9 mouse cellular contexts compared by ENCODE assay signal in genomic region chr11:116643579-116644224, GRCm38 (mm10). TPM values are rescaled to one million over a fixed set of nuclear protein-coding genes. Genes with fewer than 3 reads are reported as not detected.
DNase-seq lines count a peak whose midpoint lies in the region; ATAC-seq and TF ChIP-seq lines count a peak whose summit lies in the region.
"Had no signal": no experiment of that assay in that cellular context is flagged by ENCODE, and none has a peak within 500 bp of the region (broad histone marks: within the 10 kb centered on the region; RNA-seq: fewer than 3 reads in every experiment).

No protein-coding gene starts in this region.

- no peak for TF ChIP-seq POLR2A in cerebellum, adult 2 months (IDR thresholded peaks at IDR 0.05; ENCODE audit: borderline replicate concordance, insufficient read depth, low read length)

- 0 out of 2 replicates have a peak, but pooled peaks have one; percentile 2 for ATAC-seq in heart, embryonic 12.5 days (ENCODE audit: insufficient number of reproducible peaks, low FRiP score)
- ATAC-seq in midbrain, embryonic 11.5 days (ENCODE audit: low FRiP score) = peak; percentile 69

- no peaks in the 10 kb centered on the region for H3K9me3 ChIP-seq in heart, embryonic 10.5 days
- no peaks in the 10 kb centered on the region for H3K9me3 ChIP-seq in heart, embryonic 12.5 days (replicated peaks)
- H3K9me3 ChIP-seq in midbrain, embryonic 11.5 days (ENCODE audit: control insufficient read depth, low read length) = no peaks in the 10 kb centered on the region

- no peak for TF ChIP-seq CTCF in cerebellum, adult 2 months (IDR thresholded peaks at IDR 0.05; ENCODE audit: borderline replicate concordance, insufficient read depth, low read depth, low read length)

- H3K4me1 ChIP-seq in heart, embryonic 10.5 days = peaks cover 49% of the 10 kb centered on the region
- H3K4me1 ChIP-seq in cerebellum, adult 2 months (ENCODE audit: control insufficient read depth, insufficient read depth, low read length) = peaks cover 14% of the 10 kb centered on the region
- H3K4me1 ChIP-seq in heart, embryonic 12.5 days (replicated peaks) = peaks cover 43% of the 10 kb centered on the region
- peaks cover 11% of the 10 kb centered on the region for H3K4me1 ChIP-seq in midbrain, embryonic 11.5 days (ENCODE audit: control insufficient read depth, insufficient read depth, low read length)

- peaks cover 24% of the 10 kb centered on the region for H3K27me3 ChIP-seq in heart, embryonic 10.5 days (ENCODE audit: insufficient read depth, poor library complexity, severe bottlenecking)
- H3K27me3 ChIP-seq in cerebellum, adult 2 months (ENCODE audit: control insufficient read depth, insufficient read depth, low read length) = no peaks in the 10 kb centered on the region
- no peaks in the 10 kb centered on the region for H3K27me3 ChIP-seq in heart, embryonic 12.5 days (replicated peaks)
- peaks cover 2% of the 10 kb centered on the region; the same call in 1 of the 2 replicates for H3K27me3 ChIP-seq in midbrain, embryonic 11.5 days (ENCODE audit: control insufficient read depth, insufficient read depth, low read length)

- H3K9ac ChIP-seq in heart, embryonic 12.5 days = peak overlapping the region; percentile 20
- peak overlapping the region; percentile 60 for H3K9ac ChIP-seq in midbrain, embryonic 11.5 days (ENCODE audit: low read length)

- H3K27ac ChIP-seq in heart, embryonic 10.5 days = peak overlapping the region; percentile 71
- peak overlapping the region; percentile 44; the same call in 1 of the 2 replicates for H3K27ac ChIP-seq in cerebellum, adult 2 months (ENCODE audit: insufficient read depth, low read length)
- no peak overlapping the region for H3K27ac ChIP-seq in heart, embryonic 12.5 days (ENCODE audit: poor library complexity, severe bottlenecking)
- H3K27ac ChIP-seq in midbrain, embryonic 11.5 days (ENCODE audit: low read depth, low read length) = peak overlapping the region; percentile 9; the same call in 1 of the 2 replicates

- peak overlapping the region; percentile 61 for H3K4me2 ChIP-seq in heart, embryonic 12.5 days
- H3K4me2 ChIP-seq in midbrain, embryonic 11.5 days = peak overlapping the region; percentile 50

- no peak for DNase-seq in heart, embryonic 10.5 days (ENCODE audit: low spot score)
- no peak for DNase-seq in heart, adult 8-10 months (ENCODE audit: low spot score)
- peak; percentile 52 to 66 for DNase-seq in cerebellum, adult 2 months
- DNase-seq in midbrain, embryonic 11.5 days (ENCODE audit: low spot score, missing footprints) = peak; percentile 96
- DNase-seq in thymus, adult 18-20 months = no peak
- no peak for DNase-seq in urinary bladder, postnatal 25 days (ENCODE audit: low spot score)
- DNase-seq in Muller cell, postnatal 12 days (ENCODE audit: inconsistent ontology term) = no peak

- H3K4me3 ChIP-seq in heart, embryonic 10.5 days = peak overlapping the region; percentile 35
- peak overlapping the region; percentile 39 for H3K4me3 ChIP-seq in cerebellum, adult 2 months (replicated peaks; ENCODE audit: insufficient read depth, low read depth, low read length)
- peak overlapping the region; percentile 22 for H3K4me3 ChIP-seq in heart, embryonic 12.5 days
- peak overlapping the region; percentile 13; the same call in 1 of the 2 replicates for H3K4me3 ChIP-seq in midbrain, embryonic 11.5 days (ENCODE audit: low read depth, low read length)

- H3K36me3 ChIP-seq in heart, embryonic 10.5 days = no peaks in the 10 kb centered on the region
- no peaks in the 10 kb centered on the region for H3K36me3 ChIP-seq in heart, embryonic 12.5 days
- no peaks in the 10 kb centered on the region for H3K36me3 ChIP-seq in midbrain, embryonic 11.5 days (ENCODE audit: control insufficient read depth, insufficient read depth, low read length)

- 5% methylated on average over 19 of the region's 19 CpGs for WGBS in heart, embryonic 10.5 days
- 18% methylated on average over 19 of the region's 19 CpGs for WGBS in cerebellum, adult 2 months
- WGBS in heart, embryonic 12.5 days = 9% methylated on average over 19 of the region's 19 CpGs
- 2% methylated on average over 19 of the region's 19 CpGs for WGBS in midbrain, embryonic 11.5 days

RNA-seq across cellular contexts. Expression of gene Prcd, which starts 9.6 kb away (rescaled TPM):
- 0.60 and 0.78 TPM in 2 replicates for polyA plus RNA-seq in heart, embryonic 10.5 days (2016; fragmentation: Nextera tagmentation; extraction: Ambion mirVana)
- total RNA-seq in heart, adult 8-10 months (2022) = 1 to 10 TPM; 1.4 to 2.0 (median 1.8) TPM
- 13.7 and 14.2 TPM in 2 replicates for polyA plus RNA-seq in cerebellum, adult 2 months (2012; rRNA removed)
- polyA plus RNA-seq in heart, embryonic 12.5 days (2016; fragmentation: Nextera tagmentation; extraction: Ambion mirVana) = 0.73 TPM in 1 of 2 replicates, not detected in the other
- polyA plus RNA-seq in midbrain, embryonic 11.5 days (2014; fragmentation: Nextera tagmentation; extraction: Ambion mirVana) = 0.22 and 1.0 TPM in 2 replicates

RNA-seq across cellular contexts. Expression of gene Cygb, which starts 10.4 kb away (rescaled TPM):
- 1.0 and 2.8 TPM in 2 replicates for polyA plus RNA-seq in heart, embryonic 10.5 days (2016; fragmentation: Nextera tagmentation; extraction: Ambion mirVana)
- 10 to 100 TPM; 40.6 to 64.1 (median 43.0) TPM for total RNA-seq in heart, adult 8-10 months (2022)
- 105 and 113 TPM in 2 replicates for polyA plus RNA-seq in cerebellum, adult 2 months (2012; rRNA removed)
- 1.3 and 1.4 TPM in 2 replicates for polyA plus RNA-seq in heart, embryonic 12.5 days (2016; fragmentation: Nextera tagmentation; extraction: Ambion mirVana)
- 1.7 and 2.1 TPM in 2 replicates for polyA plus RNA-seq in midbrain, embryonic 11.5 days (2014; fragmentation: Nextera tagmentation; extraction: Ambion mirVana)

RNA-seq across cellular contexts. Expression of gene Rhbdf2, which starts 16.9 kb away (rescaled TPM):
- polyA plus RNA-seq in heart, embryonic 10.5 days (2016; fragmentation: Nextera tagmentation; extraction: Ambion mirVana) = 6.7 and 8.7 TPM in 2 replicates
- total RNA-seq in heart, adult 8-10 months (2022) = 10 to 100 TPM in 3 of 4 experiments, 1 to 10 TPM in 1; 8.7 to 12.6 (median 10.6) TPM
- polyA plus RNA-seq in cerebellum, adult 2 months (2012; rRNA removed) = 1.9 and 2.2 TPM in 2 replicates
- polyA plus RNA-seq in heart, embryonic 12.5 days (2016; fragmentation: Nextera tagmentation; extraction: Ambion mirVana) = 7.5 and 8.1 TPM in 2 replicates
- polyA plus RNA-seq in midbrain, embryonic 11.5 days (2014; fragmentation: Nextera tagmentation; extraction: Ambion mirVana) = 1.2 and 1.3 TPM in 2 replicates

RNA-seq across cellular contexts. Expression of gene Aanat, which starts 57.5 kb away (rescaled TPM):
- not detected in 2 replicates for polyA plus RNA-seq in heart, embryonic 10.5 days (2016; fragmentation: Nextera tagmentation; extraction: Ambion mirVana)
- not detected for total RNA-seq in heart, adult 8-10 months (2022)
- polyA plus RNA-seq in cerebellum, adult 2 months (2012; rRNA removed) = 1.2 and 1.3 TPM in 2 replicates
- polyA plus RNA-seq in heart, embryonic 12.5 days (2016; fragmentation: Nextera tagmentation; extraction: Ambion mirVana) = not detected in 2 replicates
- polyA plus RNA-seq in midbrain, embryonic 11.5 days (2014; fragmentation: Nextera tagmentation; extraction: Ambion mirVana) = not detected in 2 replicates
- total RNA-seq: heart, postnatal 10 days had no signal

Comparison
In these comparisons a context has a peak if more than half of its experiments do, and no peak if none do; other contexts are left out.
1. DNase-seq: peak in cerebellum, adult 2 months (2 of 2) and midbrain, embryonic 11.5 days (single experiment); none in heart, embryonic 10.5 days (single experiment), heart, adult 8-10 months (single experiment), thymus, adult 18-20 months (0 of 2), urinary bladder, postnatal 25 days (single experiment) and Muller cell, postnatal 12 days (single experiment).
2. RNA of gene Cygb, which starts 10.4 kb away (polyA plus RNA-seq): 105 to 113 TPM in cerebellum, adult 2 months; 1.0 to 2.8 TPM in heart, embryonic 10.5 days, 1.7 to 2.1 TPM in midbrain, embryonic 11.5 days and 1.3 to 1.4 TPM in heart, embryonic 12.5 days; every median in the first group is over 10 times any median in the second.
3. Peak in every context shown above with its lines, with median percentiles within 50 percentile points of each other: H3K4me3 ChIP-seq.